Mouse (Mus musculus) left cerebral cortex, postnatal 36 days (tissue): Measurements from ENCODE around the gene Gstm6. TPM values are rescaled to one million over a fixed set of nuclear protein-coding genes. Genes with fewer than 3 reads are reported as not detected.
"Not testable (repeated sequence)": the region's sequence is repeated elsewhere in the genome, so short reads cannot be mapped to it uniquely, and the experiment has no call there.

Experiments used
- DNase-seq, 2 experiments: peaks; one replicate each; pipeline ENCODE4 v3.0.0; 2021 to 2022; ENCODE audit warnings: low spot score in 2 of 2, mixed read lengths in 1 of 2
- intact Hi-C: fragments of 180-260 bp; cut with DNase I; formaldehyde crosslinking; loops from one replicate; pipeline ENCODE4 v1.15.1; 2025
- total RNA-seq, 2 experiments: library from RNA; stranded (reverse); gene quantifications; 2 replicates each; pipeline ENCODE4 v1.2.3; 2021

The Gstm6 gene
- total RNA-seq, 2 experiments from 2014 or later, result 4.0 to 4.7 TPM

- DNase-seq, result no peak
- intact Hi-C loops, result loop anchor here (5.0 to 10.0 kb wide), 2 partner anchors 67 to 104 kb away; partner anchors contain the start of gene Gstm1
Observed at GRCm38 (mm10) chr3:107950531-107950930, 7.0 kb upstream of the Gstm6 start.

DNA sequence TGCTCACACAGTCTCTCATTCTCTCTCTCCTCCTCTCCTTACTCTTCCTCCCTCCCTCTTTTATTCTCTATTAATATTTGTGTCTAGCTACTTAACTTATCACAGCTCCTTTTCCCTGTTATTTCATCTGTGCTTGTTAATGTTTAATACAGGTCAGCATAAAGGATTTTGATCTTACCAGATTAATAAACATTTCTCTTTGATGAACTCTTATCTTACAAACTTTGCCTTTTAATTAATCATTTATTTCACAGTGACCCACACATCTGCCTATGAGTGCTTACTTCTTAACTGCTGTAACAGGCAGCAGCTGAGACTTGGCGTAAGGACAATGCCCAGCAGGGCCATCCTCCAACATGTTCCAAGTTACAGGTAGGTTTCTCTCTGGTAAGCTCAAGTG lies 5.9 kb upstream of the Gstm6 start:
- intact Hi-C loops, result not testable (repeated sequence)

DNA sequence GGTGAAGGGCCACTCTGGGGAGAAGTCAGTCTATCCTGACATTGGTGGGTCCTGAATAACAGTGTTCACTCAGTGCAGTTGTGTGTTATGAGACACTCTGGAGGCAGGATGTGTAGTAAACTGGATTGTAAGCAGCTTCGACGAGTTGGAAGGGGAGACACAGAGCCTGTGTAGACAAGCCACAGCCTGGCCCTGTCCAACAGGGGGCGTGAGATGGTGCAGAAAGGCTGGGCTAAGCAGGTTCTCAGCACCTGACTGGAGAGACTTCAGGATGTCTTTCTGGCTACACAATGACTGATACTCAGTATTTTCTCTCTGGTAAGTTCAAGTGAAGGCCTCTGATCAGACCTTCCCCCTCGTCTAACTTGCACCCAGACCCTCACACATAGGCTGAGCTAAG lies 2.2 kb upstream of the Gstm6 start:
- intact Hi-C loops, result no loop called here
- DNase-seq, result no peak

More for the DNA sequence above, 5.9 kb upstream of the Gstm6 start:
- not testable (repeated sequence) for DNase-seq

- intact Hi-C loops, result no loop called here
- no peak for DNase-seq
Observed at GRCm38 (mm10) chr3:107941261-107941660, 2.3 kb downstream of the Gstm6 start.

- DNase-seq, result no peak
- intact Hi-C loops, result no loop called here
Observed at GRCm38 (mm10) chr3:107940524-107940923, 3.0 kb downstream of the Gstm6 start.

- intact Hi-C loops, result no loop called here
- peak; percentile 56 to 59 for DNase-seq
Observed at GRCm38 (mm10) chr3:107939830-107940229, 3.7 kb downstream of the Gstm6 start.

DNA sequence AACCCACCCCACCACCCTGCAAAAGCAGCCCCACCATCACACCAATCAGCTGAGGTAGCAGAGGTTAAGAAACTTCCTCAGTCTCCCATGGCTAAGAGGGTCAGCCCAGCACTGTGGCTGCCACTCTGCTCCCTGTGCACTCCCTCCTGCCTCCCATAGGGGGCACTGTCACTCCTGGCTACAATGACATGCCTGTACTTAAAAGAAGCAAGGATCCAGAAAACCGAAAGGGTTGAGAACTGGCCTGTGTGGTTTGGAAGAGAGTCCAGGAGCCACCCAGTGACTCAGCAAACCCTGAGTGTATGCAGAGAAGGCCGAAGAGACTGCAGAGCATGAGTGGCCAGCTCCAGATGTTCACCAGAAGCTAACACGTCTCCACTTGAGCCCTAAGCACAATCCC lies 4.1 kb downstream of the Gstm6 start:
- intact Hi-C loops, result no loop called here
- peak in 1 of 2 experiments; percentile 38 for DNase-seq

DNA sequence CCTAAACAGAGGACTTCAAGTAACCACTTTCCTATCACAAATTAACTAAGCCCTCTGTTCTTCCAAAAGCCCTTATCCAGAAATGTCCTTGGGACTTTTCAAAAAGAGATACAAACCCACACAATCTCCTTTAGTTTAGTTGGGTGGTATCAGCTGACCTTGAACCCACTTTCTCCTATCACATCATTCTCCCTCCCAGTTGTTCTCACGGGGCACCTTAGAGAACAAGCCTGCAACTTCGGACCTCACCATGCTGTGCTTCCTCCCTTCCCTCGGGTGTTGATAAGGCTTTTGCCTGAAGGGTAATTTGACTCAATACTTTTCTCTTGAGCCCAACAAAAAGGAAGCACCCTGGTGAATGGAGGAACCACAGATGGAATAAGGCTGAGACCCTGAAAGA lies 7.7 kb downstream of the Gstm6 start:
- intact Hi-C loops, result no loop called here

GRCm38 (mm10) chr3:107935268-107935667 lies 8.3 kb downstream of the Gstm6 start:
- intact Hi-C loops, result no loop called here

More for the DNA sequence above, 7.7 kb downstream of the Gstm6 start:
- DNase-seq, result no peak

DNA sequence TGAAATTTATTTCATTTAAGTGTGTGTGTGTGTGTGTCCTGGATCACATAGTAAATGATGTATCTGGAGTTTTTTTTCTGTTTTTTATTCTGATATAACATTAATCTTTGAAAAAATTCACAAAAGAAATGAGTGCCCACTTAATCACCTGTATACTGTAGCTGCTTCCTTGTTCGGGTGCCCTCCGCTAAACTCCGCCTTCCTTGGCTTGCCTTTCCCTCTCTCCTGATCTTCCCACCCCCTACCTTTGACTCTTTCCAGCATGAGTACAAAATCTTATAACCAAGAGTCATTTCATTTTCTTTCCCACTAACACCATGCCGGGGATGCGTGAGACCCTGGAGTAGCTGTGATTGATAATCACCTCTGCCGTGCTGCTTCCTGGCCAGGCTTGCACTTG lies 11.4 kb downstream of the Gstm6 start:
- intact Hi-C loops, result no loop called here
- no peak for DNase-seq

More at GRCm38 (mm10) chr3:107935268-107935667, 8.3 kb downstream of the Gstm6 start:
- no peak for DNase-seq

DNA sequence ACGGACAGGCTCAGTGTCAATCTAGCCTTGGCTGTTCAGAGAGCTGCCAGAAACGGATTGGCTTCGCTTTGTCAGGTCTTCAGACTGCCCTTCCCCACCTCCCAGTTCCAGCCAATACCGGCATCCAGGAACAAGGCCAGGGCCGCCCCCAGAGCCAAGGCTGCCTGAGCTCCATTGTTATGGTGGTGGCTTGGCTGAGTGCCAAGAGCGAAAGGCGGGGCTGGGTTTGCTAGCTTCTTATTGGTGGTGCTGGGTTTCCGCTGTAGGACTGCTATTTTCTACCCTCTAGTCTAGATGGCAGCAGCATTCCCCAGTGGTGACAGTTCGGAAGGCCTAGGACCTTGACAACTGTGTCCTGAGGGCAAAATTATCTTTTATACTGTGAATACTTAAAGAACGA lies 11.9 kb downstream of the Gstm6 start, which contains the start of gene Gstm7:
Gene Gstm7 (minus strand): TSS at position 148 of the 400 bp plus-strand sequence.
- peak; percentile 93 to 96 for DNase-seq
- intact Hi-C loops, result loop anchor here (2.0 kb wide), 1 partner anchor 87 kb away; no protein-coding TSS in a partner anchor

DNA sequence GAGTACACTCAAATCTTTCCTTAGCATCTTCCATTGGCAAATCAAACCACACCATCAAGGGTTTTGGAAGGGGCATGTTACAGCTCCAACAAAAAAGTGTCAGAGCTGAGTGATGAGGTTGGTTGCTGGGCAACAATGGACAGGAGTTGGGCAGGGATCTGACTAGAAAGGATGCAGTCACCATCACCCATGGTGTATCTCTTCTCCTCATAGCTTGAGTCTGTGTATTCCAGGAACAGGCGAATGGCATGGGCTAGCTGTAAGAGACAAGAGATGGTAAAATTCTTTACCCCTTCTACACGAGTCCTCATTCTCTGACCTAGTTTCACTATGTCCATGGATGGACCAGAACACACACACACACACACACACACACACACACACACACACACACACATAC lies 12.4 kb downstream of the Gstm6 start:
- intact Hi-C loops, result loop anchor here (2.0 kb wide), 1 partner anchor 88 kb away; no protein-coding TSS in a partner anchor
- DNase-seq, result no peak

DNA sequence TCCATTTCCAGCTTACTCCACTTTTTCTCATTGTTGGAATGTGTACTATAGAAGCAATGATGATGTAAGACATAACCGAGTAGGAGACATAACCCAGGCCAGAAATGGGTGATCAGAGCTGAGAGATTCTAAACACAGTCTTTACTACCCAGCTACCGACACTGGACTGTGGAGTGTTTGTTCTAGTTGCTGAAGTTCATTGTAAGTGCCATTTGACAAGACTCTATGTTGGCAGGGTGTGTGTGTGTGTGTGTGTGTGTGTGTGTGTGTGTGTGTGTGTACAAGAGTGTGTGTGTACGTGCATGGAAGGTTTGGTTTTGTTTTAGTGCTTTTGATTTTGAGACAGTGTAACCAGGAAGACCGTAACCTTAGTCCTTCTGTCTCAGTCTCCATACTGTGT lies 13.8 kb downstream of the Gstm6 start:
- intact Hi-C loops, result loop anchor here (2.0 kb wide), 1 partner anchor 89 kb away; no protein-coding TSS in a partner anchor

DNA sequence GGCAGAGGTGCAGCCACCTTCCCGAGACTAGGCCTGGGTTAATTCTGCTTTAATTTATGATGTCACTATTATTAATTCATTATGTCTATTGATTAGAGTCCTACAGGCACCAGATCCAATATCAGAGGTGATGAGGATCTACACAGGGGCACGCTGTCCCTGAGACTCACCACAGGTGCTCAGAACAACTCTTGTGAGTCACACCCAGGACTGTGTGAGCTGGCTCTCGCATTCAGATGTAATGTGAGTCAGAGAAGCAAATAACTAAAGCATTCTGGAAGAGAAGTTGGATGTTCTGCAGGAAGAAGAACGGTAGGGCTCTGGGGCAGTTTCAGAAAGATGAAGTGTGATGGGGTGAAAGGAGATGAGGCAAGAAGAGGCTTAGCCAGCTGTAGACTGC lies 14.3 kb downstream of the Gstm6 start:
- no peak for DNase-seq
- intact Hi-C loops, result no loop called here

More for the DNA sequence above, 13.8 kb downstream of the Gstm6 start:
- DNase-seq, result no peak

GRCm38 (mm10) chr3:107928691-107929090 lies 14.9 kb downstream of the Gstm6 start:
- intact Hi-C loops, result no loop called here
- DNase-seq, result no peak

DNA sequence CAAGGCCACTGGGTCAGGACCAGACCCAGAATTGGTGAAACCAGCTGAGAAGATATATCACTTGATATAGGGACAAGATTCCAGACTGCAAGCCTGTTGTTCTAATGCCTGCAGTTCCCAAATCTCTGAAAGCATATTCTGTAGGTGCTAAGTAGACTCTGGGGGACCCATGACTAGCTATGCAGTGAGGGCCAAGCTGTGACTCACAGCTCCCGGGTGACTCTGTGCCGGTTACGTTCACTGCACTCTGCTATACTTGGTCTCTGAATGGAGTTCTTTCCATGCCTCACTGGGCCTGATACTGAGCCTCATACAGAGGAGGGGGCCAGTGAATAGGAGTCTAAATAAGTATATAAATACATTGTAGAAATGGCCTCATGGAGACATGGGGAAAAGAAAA lies 15.7 kb downstream of the Gstm6 start:
- no peak for DNase-seq
- intact Hi-C loops, result no loop called here

DNA sequence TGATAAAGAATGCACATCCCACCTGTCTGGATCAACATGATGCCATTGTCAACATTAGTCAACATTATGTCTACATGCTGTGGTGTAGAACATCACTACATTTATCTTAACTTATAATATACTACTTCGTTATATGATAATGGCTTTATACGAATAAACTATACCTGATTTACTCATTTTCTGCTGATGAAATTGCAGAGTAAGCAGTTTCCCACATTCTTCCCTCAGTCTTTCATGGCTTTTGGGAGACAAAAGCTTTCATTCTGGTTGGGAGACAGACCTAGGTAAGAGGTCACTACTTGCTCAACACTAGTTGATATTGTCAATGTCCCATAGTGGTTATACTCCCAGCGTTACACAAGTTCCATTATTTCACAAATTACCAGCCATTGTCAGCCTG lies 18.2 kb downstream of the Gstm6 start:
- intact Hi-C loops, result no loop called here
- no peak for DNase-seq

DNA sequence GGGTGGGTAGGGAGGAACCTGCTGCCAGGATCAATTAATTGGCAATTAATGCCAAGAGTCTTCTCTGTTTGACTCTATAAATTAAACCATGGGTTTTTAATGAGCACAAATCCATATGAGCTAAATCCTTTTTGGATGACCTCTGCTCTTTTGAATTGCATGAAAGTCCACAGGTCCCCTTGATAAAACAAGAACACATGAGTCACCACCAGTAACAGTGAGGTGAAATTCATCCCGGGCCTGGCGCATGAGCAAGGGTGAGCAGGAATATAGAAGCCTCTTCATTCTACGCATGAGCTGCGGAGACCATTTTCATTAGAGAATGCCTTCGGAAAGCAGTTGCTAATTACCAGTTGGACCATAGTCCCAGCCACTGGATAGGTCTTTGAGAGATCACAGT lies 23.2 kb downstream of the Gstm6 start:
- no peak for DNase-seq
- intact Hi-C loops, result no loop called here

DNA sequence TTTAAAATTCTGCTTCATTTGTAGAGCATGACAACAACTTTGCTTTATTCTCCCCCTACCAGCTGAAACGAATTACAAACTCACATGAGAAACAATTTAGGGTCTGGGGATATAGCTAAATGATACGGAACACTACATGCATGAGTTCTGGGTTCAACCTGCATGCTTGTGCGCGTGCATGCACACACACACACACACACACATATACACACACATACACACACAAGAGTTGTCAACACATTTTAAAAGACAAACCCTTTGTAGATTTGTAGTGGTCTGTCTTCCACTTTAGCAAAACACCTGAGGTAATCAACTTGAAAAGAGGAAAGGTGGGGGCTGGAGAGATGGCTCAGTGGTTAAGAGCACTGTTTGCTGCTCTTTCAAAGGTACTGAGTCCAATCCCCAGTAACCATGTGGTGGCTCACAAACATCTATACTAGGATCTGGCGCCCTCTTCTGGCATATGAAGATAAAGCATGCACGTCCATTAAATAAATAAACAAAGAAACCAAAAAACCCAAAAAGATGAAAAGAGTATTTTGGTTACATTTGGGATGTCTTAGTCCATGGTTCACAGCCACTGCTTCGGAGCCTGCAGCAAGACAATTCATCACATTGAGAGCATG lies 25.7 kb downstream of the Gstm6 start:
- intact Hi-C loops, result loop anchor here (1.0 to 5.0 kb wide), 3 partner anchors 51 to 221 kb away; partner anchors contain the start of gene Ahcyl1
- peak; percentile 25 to 61 for DNase-seq

GRCm38 (mm10) chr3:107917097-107917496 lies 26.5 kb downstream of the Gstm6 start:
- intact Hi-C loops, result loop anchor here (5.0 kb wide), 2 partner anchors 145 to 220 kb away; partner anchors contain the start of gene Ahcyl1
- no peak for DNase-seq

- DNase-seq, result no peak
- intact Hi-C loops, result loop anchor here (5.0 kb wide), 2 partner anchors 146 to 219 kb away; partner anchors contain the start of gene Ahcyl1
Observed at GRCm38 (mm10) chr3:107916674-107917073, 26.9 kb downstream of the Gstm6 start.
